Mouse (Mus musculus) cerebellum, adult 9-11 months (tissue): Measurements from ENCODE around the gene Paics.
"Not testable (repeated sequence)": the region's sequence is repeated elsewhere in the genome, so short reads cannot be mapped to it uniquely, and the experiment has no call there.

Experiments used
- DNase-seq: peaks from one replicate; pipeline ENCODE4 v3.0.0; 2022

Paics gene

GRCm38 (mm10) chr5:76952112-76953040, 1.3 kb downstream of the Paics start:
- DNase-seq = no peak

- no peak for DNase-seq
These were observed 2.7 kb downstream of the Paics start for GRCm38 (mm10) chr5:76953794-76954193.

GRCm38 (mm10) chr5:76954271-76954900, 3.3 kb downstream of the Paics start:
- no peak for DNase-seq

- no peak for DNase-seq
These were observed 4.4 kb downstream of the Paics start for GRCm38 (mm10) chr5:76955474-76955873.

GRCm38 (mm10) chr5:76957954-76958353, 6.8 kb downstream of the Paics start:
- DNase-seq = no peak

- no peak for DNase-seq
These were observed 8.5 kb downstream of the Paics start for GRCm38 (mm10) chr5:76959587-76959986.

DNA sequence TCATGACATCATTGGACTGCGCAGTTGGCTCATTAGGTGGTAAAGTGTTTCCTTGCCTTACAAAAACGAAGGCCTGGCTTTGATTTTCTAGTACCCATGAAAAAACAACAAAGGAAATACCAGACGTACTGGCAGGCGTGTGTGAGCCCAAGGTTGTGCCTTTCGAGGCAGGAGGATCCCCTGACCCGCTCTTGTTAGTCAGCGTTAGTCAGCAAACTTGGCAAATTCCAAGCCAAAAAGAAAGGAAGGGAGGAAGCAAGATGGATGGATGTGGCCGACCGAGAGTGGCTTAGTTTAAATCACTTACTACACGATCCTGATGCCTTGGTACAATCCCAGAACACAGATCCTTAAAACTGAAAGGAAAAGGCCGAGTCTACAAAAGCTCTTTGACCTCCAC, 11.4 kb downstream of the Paics start:
- DNase-seq = no peak

DNA sequence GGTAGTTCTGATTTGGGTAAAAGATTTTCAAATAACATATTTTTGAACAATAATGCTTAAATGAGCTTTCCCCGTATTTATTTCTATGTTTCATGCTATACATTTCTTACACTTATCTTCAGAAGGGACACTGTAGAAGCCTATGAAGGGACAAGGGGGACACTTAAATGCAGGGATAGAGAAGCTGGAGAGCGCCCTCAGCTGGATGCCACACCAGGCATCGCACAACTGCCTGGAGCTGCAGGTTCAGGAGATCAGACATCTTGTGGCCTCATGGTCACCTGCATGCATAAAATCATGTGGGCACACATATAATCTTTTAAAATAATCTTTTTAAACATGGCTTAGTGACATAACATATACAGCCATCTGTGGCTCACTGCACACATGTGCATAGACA, 13.5 kb downstream of the Paics start:
- no peak for DNase-seq

DNA sequence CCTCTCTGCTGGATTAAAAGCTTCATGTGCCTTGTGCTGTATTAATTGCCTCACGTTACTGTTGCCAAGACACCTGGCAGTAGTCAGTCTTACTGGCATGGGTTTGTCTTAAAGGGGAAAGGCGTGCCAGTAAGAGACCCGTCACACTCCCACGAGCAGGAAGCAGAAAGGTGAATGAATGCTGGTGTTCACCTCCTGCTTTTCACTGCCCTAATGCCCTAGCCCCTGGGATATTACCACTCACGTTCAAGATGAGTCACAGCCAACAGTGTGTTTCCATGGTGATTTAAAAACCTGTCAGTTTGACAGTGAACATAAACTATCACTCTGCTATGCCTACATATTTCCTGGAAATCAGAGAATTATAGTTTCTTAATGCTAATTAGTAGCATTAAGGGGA, 18.1 kb downstream of the Paics start:
- no peak for DNase-seq

DNA sequence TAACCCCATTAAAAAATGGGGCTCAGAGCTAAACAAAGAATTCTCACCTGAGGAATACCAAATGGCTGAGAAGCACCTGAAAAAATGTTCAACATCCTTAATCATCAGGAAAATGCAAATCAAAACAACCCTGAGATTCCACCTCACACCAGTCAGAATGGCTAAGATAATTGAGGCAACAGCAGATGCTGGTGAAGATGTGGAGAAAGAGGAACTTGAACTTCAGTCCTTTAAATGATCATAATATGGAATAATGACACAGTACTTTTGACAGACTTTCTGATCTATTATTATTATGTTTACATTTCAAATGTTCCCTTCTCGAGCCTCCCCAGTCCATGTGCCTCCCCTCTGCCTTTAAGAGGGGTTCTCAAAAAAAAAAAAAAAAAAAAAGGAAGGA, 20.0 kb downstream of the Paics start:
- DNase-seq = not testable (repeated sequence)

DNA sequence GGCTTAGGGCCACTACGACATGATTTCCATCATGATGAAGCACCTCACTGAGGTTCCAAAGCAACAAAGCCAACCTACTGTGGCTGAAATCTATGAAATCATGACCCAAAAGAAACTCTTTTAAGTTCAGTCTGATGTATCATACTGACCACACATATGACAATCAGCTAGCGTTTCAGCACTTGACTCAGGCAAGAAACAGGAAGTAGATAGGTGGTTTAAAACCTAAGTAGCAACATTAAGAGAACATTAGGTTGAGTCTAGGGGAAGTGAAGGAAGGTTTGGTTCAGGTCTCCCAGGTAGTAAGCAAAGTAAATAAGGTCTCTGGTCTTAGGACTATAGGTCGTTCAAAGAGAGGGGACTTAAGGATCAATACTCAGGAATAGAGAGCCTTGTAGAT, 22.4 kb downstream of the Paics start:
- DNase-seq = no peak

GRCm38 (mm10) chr5:76974207-76974553, 23.1 kb downstream of the Paics start:
- no peak for DNase-seq

DNA sequence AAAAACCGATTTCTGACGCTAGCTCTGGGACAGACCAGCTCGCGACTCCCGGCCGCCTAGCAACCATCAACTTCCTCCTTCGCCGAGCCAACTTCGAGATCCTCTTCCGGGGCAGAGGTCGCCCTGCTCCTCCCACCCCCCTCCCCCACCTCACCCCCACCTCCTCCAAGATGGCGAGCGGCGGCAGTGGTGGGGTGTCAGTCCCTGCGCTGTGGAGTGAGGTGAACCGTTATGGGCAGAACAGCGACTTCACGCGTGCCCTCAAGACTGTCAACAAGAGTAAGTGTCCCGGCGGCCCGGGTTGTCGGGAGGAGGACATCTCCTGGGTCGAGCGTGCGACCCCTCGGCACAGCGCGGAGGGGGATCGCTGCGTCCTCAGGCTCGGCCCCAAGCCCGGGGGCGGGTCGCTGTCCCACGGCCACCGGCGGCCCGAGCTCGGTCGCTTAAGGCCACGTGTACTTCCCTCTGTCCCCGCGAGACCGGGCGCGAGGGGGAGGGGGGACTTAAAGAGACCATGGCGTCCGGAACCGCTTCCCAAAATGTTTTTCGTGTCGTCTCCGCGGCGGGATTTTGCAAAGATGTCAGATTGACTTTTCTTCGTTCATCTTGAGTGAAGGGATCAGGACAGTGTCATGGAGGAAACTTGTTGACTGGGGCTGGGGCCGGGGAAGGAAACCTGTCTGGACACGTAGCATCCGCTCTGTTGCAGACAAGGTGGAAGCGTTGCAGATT, 23.6 kb downstream of the Paics start, which contains the start of gene Srp72:
Gene Srp72, plus strand, starts transcription at position 130 of the 732 bp plus-strand sequence.
- peak; percentile 85 for DNase-seq

- DNase-seq = peak; percentile 18
These were observed 24.6 kb downstream of the Paics start for GRCm38 (mm10) chr5:76975736-76976135.

DNA sequence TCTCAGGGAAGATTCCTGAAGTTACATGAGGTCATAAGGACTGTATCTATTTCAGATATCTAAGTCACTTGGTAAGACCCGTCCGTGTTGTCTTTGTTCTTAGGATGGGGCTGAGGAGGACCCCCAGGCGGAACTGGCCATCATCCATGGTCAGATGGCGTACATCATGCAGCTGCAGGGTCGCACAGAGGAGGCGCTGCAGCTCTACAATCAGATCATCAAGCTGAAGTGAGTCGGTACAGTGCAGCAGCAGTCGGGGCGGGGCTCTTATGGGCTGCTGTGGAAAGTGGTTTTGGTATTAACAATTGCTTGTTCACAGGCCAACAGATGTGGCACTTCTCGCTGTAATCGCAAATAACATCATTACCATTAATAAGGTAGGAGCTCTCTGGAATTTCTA, 32.9 kb downstream of the Paics start:
- no peak for DNase-seq

- DNase-seq = no peak
These were observed 39.7 kb downstream of the Paics start for GRCm38 (mm10) chr5:76990789-76991188.

DNA sequence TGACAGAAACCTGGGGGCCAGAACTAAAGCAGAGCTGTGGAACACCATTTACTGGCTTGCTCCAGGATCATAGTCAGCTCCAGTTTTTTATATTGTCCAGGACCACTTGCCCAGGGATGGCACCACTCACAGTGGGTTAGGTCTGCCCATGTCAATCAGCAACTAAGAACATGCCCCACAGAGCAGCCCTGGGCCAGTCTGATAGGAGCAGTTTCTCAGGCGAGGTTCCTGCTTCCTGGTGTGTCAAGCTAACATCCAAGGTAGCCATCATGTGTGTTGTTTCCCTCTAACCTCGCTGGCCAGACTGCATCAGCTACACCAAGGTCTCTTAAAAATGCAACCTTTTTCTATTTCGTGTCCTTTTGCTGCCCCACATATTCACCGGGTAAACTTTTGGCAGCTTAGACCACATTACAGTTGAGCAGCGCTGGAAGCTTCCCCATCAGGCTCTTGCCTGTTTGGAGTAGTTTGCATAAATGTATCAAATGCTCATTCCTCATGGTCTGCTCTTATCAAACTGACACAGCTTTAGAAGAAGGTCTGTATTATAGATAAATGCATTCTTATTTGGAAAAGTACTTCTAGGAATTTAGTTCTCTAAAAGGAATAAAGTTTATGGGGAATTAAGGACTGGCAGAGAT, 42.2 kb downstream of the Paics start:
- no peak for DNase-seq

- no peak for DNase-seq
These were observed 47.3 kb downstream of the Paics start for GRCm38 (mm10) chr5:76998416-76998815.

DNA sequence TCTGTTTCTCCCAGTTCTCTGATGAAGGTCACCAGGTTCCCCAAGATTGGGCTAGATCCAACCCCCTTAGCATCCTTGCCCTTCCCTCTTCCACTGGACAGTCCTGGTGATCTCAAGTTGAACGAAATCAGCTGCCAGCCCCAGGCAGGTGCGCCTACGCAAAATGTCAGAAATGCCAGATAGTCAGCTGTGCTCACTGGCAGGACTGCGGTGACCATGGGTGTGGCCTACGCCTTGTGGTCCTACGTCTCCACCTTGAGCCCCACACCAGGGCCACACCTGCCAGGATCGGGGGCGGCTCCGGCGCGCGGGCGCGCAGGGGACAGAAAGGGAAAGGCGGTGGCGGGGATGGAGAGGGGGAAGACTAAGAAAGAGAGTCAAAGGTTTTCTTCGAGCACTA, 50.1 kb downstream of the Paics start:
- DNase-seq = no peak

DNA sequence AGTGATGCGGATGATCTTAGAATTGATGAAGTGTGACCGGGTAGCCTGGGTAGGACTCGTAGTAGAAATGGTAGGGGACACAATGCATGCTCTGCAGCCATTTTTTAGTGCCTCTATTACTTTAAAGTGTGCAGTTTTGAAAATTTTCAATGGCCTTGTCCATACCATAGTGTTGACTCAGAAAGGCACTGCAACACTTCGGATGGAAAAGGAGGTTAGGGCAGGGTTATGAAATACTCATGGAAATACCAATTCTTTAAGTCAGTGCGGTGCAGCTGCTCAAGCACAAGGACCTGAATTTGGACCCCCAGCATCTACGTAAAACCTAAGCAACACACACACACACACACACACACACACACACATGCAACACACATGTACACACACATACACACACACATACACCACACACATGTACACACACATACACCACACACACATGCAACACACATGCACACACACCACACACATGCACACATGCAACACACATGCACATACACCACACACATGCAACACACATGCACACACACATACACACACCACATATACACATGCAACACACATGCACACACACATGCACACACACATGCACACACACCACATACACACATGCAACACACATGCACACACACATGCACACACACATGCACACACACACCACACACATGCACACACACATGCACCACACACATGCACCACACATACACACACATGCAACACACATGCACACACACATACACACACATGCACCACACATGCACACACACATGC, 53.1 kb downstream of the Paics start, which contains the start of gene Arl9:
Gene Arl9, plus strand, starts transcription at position 5 of the 771 bp plus-strand sequence.
- DNase-seq = no peak

DNA sequence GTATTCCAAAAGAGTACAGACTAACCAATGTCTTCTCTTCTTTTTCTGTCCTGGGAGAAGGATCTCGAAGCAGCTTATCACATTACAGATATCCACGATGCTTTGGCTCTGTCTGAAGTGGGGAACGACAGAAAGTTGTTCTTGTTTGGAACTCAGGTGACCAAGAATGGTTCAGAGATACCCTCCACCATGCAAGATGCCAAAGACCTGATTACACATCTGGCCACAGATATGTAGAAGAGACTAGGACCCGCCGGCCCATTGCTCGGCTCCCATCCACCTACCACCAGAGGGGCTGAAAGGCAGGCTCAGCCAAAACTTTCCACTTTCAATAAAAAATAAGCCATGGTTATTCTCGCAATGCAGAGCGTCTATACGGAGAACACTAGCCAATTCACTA, 59.2 kb downstream of the Paics start:
- DNase-seq = no peak

DNA sequence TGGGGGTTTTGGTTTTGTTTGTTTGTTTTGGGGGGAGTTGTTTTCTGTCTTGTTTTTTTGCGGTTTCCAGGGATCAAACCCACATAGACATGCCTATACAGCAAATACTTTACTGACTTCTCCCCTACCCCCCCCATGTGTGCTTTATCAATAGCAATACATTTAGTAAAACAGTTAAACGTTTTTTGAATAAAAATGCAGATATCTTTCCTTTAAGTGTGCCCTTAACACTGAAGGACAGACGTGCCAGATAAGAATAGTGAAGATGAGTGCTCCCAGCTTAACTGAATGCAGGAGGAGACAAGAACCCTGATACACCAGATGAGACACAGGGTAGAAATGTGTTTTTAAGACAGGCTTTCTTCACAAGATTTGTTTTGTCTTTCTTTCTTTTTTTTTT, 60.0 kb downstream of the Paics start:
- no peak for DNase-seq
